Mouse (Mus musculus): Measurements from ENCODE around the gene Fubp1.
"Not testable (repeated sequence)": the region's sequence is repeated elsewhere in the genome, so short reads cannot be mapped to it uniquely, and the experiment has no call there.

The Fubp1 gene

DNA sequence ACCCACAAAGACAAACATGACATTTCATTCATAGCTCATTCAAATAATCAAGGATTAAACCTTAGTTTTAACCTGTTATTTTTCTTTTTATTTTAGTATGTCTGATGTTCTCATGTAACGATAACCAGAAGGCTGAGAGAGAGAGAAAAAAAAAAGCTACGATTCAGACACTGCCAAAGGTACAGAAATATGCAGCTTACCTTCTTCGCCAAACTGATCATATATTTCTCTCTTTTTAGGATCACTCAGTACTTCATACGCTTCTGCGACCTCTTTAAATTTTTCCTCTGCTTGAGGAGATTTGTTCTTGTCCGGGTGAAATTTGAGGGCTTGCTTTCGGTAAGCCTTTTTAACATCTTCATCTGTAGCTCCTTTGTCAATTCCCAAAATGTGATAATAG is 17.0 kb upstream of the Fubp1 start:
- no peak for DNase-seq (ENCODE audit: low spot score)

DNA sequence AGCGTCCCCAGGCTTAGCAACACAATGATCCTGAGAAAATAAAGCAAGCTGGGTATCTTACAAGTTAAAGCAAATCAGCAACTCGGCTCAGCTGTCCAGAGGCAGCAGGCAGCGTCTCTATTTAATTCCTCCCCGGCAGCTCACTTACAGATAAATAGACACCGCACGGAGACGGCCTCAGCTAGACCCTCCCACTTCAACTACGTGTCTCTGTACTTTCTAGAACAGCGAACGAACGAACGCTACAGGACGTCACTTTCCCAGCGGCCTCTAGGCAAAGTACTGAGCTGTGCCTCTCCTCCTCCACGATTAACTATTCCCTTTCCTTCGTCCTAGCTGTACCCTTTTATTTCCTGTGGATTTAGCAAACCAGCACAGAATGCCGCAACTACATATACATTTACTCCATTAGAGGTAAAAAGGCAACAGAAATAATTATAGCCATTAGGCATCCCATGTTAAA is 16.6 kb upstream of the Fubp1 start:
- peak; percentile 49 for DNase-seq (ENCODE audit: low spot score)

DNA sequence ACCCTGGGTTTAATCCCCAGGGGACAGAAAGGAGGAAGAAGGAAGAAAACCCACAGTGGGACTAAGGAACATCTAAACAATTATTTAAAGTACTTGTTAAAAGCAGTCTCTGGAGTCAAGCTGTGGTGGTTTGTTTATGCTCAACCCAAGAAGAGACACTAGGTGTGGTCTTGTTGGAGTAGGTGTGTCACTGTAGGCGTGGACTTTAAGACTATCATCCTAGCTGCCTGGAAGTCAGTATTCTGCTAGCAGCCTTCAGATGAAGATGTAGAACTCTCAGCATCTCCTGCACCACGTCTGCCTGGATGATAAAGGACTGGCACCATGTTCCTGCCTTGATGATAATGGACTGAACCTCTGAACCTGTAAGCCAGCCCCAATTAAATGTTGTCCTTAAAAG is 13.0 kb upstream of the Fubp1 start:
- not testable (repeated sequence) for DNase-seq (ENCODE audit: low spot score)

DNA sequence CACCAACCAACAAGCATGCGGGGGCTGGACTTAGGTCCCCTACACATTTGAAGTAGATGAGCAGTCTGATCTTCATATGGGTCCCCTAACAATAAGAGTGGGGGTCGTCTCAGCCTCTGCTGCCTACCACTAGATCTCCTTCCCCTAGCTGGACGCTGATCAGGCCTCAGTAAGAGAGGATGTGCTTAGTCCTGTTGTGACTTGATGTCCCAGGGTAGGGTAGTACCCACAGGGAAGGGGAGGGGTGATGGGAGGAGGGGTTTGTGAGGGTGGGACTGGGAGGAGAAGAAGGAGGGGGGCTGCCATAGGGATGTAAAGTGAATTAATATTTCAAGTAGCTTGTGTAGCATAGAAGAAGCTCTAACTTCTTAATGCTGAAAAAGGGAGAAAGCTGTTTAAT is 11.1 kb upstream of the Fubp1 start:
- no peak for DNase-seq (ENCODE audit: low spot score)

DNA sequence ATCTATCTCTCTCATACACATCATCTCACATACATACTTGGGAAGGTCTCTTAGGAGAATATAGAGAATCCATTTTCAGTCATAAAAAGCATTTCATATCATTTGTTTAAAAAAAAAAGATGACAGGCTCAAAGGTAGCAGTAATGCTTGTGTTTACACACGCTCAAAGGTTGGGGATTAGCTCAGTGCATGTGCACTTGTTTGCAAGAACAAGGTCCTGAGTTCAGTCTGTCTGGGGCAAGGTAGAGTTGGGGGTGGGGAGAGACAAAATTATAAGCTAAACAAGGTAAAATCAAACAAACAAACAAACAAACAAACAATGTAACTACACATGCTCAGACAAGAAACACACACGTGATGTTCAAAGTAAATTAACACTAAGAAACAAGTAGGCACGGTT is 9.0 kb upstream of the Fubp1 start:
- no peak for DNase-seq (ENCODE audit: low spot score)

DNA sequence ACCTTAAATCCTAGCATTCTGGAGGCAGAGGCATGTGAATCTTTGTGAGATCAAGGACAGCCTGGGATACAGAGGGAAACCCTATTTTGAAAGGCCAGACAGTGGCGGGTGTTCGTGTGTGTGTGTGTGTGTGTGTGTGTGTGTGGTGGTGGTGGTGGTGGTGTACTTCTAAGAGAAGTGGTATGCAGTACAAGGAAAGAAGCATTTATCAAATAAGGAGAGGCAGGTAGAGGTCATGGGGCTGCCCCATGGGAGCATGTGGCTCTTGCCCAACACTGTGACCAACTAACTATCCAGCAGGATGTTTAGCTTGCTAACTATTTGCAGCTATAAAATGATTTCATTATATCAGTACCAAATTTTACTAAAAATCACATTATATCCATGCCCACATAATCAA is 8.6 kb upstream of the Fubp1 start:
- no peak for DNase-seq (ENCODE audit: low spot score)

- DNase-seq (ENCODE audit: low spot score), result no peak
Measured at GRCm38 (mm10) chr3:152202942-152203341, 7.3 kb upstream of the Fubp1 start.

DNA sequence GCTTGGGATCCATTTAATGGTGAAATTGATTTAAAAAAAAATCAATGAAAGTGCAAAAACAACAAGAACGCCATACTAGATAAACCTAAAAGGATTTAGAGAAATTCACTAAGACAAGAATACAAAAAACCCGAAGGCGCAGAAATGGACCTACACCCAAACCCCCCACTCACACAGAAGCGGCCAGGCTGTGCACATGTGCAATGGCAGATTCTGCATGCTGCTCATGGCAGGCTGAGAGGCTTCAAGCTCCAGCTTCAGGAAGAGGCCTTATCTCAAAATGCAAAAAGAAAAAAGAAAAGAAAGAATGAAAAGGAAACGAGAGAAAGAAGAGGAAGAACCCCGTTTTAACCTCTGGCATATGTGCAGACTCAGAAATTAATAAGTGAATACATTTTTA is 6.8 kb upstream of the Fubp1 start:
- no peak for DNase-seq (ENCODE audit: low spot score)

GRCm38 (mm10) chr3:152203996-152204395 is 6.2 kb upstream of the Fubp1 start:
- DNase-seq (ENCODE audit: low spot score), result no peak

GRCm38 (mm10) chr3:152204577-152204976 is 5.6 kb upstream of the Fubp1 start:
- no peak for DNase-seq (ENCODE audit: low spot score)

- DNase-seq (ENCODE audit: low spot score), result no peak
Measured at GRCm38 (mm10) chr3:152207156-152207555, 3.1 kb upstream of the Fubp1 start.

DNA sequence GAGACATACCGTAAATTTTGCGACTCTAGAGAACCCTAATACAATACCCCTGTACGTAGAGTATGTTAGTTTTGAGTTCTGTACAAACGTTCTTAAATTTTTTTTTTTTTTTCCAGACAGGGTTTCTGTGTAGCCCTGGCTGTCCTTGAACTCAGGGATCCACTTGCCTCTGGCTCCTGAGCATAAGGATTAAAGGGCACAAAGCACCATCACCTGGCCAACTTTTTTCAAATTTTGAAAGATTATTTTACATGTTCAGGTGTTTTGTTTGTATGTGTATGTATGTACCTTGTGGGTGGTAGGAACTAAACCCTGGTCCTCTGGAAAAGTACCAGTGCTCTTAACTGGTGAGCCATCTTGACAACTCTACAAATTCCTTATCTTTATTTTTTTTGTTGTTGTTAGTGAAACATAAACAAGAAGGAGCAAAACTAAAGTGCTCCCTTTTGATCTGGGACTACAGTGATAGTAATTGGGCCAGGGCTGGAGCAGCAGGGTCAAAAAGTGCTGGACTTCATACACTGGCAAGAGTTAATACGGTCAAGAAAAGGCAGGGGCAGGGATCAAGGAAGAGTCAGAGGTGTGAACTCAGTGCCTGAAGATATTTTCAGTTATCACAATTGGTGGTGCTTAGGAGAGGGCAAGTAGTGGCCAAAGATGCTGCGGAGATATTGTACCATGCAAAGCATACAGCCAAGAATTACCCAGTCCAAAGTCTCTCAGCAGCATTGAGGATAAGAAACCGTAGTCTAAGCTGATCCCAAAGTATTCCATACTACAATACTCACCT is 1.9 kb upstream of the Fubp1 start:
- no peak for DNase-seq (ENCODE audit: low spot score)

- no peak for DNase-seq (ENCODE audit: low spot score)
Measured at GRCm38 (mm10) chr3:152209177-152209966, 850 bp upstream of the Fubp1 start.

- peak; percentile 19 for DNase-seq (ENCODE audit: low spot score)
Measured at GRCm38 (mm10) chr3:152210728-152211391, 638 bp downstream of the Fubp1 start.

GRCm38 (mm10) chr3:152211731-152212279 is 1.6 kb downstream of the Fubp1 start:
- DNase-seq (ENCODE audit: low spot score), result no peak

DNA sequence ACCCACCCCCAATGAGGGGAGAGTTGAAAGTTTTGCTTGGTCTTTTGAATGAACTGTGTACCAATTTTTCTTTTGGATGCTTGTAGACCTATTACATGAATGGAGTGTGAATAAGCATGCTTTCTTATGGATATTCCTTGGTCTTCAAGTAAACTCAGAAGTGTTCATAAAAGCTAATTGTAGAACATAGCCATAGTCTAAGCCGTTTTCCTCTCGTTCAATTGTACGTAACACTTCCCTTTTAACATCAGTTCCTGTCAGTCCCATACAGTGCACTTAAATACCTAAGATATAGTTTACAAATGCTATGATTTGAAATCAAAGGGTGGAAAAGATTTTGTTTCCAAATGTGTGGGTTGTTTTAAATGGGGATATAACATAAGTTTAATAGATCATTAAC is 3.2 kb downstream of the Fubp1 start:
- no peak for DNase-seq (ENCODE audit: low spot score)

- DNase-seq (ENCODE audit: low spot score), result no peak
Measured at GRCm38 (mm10) chr3:152224918-152225317, 14.7 kb downstream of the Fubp1 start.

DNA sequence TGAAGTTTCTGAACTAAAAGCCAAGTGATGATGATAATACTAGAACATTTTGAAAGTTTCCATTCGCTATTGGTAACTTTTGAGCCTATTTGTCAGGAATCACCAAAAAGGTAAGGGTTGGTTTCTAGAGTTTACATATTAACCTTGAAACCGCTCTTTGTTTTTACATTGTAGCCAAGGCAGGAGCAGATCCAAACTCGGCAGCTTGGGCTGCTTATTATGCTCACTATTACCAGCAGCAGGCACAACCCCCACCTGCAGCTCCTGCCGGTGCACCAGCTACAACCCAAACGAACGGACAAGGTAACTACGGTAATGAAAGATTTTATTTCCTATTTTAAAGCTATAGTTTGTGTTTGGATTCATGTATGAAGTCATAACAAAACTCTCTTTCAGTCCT is 15.7 kb downstream of the Fubp1 start:
- DNase-seq (ENCODE audit: low spot score), result no peak

GRCm38 (mm10) chr3:152228843-152229242 is 18.6 kb downstream of the Fubp1 start:
- no peak for DNase-seq (ENCODE audit: low spot score)

- DNase-seq (ENCODE audit: low spot score), result no peak
Measured at GRCm38 (mm10) chr3:152229271-152229670, 19.0 kb downstream of the Fubp1 start.

DNA sequence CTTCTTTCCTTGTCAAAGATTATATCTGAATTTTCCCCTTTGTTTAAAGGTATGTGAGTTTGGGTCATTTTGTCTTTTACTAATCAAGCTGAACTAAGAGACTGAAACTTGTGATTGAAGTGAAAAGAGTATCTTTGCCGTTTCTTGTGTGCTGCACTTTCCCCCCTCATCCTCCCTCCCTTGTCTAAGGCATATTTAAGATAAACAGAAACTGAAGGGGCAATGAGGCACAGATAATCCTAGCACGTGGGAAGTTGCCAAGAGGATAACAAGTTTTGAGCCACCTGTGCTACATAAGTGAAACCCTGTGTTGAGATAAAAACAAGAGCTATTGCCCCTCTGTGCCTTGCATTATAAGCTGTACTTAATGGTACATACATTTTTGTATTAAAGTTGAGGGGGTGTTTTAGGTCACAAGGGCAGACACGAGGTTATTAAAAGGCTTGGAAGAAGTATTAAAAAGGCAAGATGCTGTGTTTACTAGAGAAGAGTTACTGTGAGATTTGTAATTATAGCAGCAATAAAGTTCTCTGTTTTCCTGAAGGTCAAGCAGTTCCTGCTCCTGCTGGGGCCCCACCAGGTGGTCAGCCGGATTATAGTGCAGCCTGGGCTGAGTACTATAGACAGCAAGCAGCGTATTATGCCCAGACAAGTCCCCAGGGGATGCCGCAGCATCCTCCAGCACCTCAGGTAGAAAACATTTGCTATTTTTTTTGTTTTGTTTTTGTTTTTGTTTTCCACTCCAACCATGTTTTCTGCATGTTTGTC is 21.3 kb downstream of the Fubp1 start:
- DNase-seq (ENCODE audit: low spot score), result no peak

GRCm38 (mm10) chr3:152235238-152235637 is 25.0 kb downstream of the Fubp1 start:
- no peak for DNase-seq (ENCODE audit: low spot score)

Measured in urinary bladder, postnatal 10 days (tissue).